Mouse (Mus musculus) erythroblast, embryonic 14.5 days (primary cell): ENCODE measurements around the gene Ric1. TPM values are rescaled to one million over a fixed set of nuclear protein-coding genes. Genes with fewer than 3 reads are reported as not detected.

Experiments used
- H3K27me3 ChIP-seq: 2 replicates; pipeline ENCODE4 v1.6.1; 2012; ENCODE audit warnings: inconsistent platforms; ENCODE audit not compliant: control insufficient read depth
- H3K36me3 ChIP-seq: 2 replicates; pipeline ENCODE4 v1.6.1; 2012; ENCODE audit warnings: mild to moderate bottlenecking, inconsistent platforms; ENCODE audit not compliant: control insufficient read depth
- H3K4me1 ChIP-seq: 2 replicates; pipeline ENCODE4 v1.6.1; 2012; ENCODE audit warnings: inconsistent platforms; ENCODE audit not compliant: control insufficient read depth
- H3K4me3 ChIP-seq: replicated peaks from 2 replicates; pipeline ENCODE3; 2012; ENCODE audit warnings: moderate library complexity, mild to moderate bottlenecking, inconsistent platforms
- H3K9me3 ChIP-seq: 2 replicates; pipeline ENCODE4 v1.6.1; 2012; ENCODE audit warnings: low read length, inconsistent platforms, mixed read lengths; ENCODE audit not compliant: control insufficient read depth
- GATA1 ChIP-seq: IDR thresholded peaks from 2 replicates; pipeline ENCODE4 v1.6.1; 2012; ENCODE audit warnings: low read length, inconsistent platforms, mixed read lengths
- TAL1 ChIP-seq: IDR thresholded peaks from 3 replicates; pipeline ENCODE4 v1.6.1; 2012; ENCODE audit warnings: low read length, inconsistent platforms, mixed read lengths
- polyA plus RNA-seq: library from polyadenylated mRNA; stranded (reverse); fragments of >175 nt; gene quantifications from 2 replicates; pipeline ENCODE4 v1.2.3, GENCODE M21; 2012

The Ric1 gene
- polyA plus RNA-seq, 1 experiment = 0.08 TPM

DNA sequence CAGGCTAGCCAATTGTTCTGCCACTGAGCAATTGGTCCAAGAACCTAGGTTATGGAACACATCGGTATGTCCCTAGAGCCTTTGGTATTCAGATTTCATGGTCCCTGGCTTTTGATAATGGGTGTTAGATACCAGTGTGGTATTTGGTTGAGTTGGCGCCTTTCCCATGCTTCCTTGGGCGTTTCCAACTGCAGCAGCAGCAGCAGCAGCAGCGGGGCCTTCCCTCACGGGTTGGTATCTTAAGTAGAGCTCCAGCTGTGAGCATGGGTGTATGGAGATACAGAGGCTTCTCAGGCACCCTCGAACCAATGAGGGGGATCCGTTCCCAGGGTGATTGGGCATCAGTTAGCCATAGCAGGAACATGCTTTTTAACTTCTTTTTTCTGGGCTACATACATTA lies 13.9 kb upstream of the Ric1 start:
- H3K9me3 ChIP-seq = no peaks in the 10 kb centered on the region
- peaks cover 4% of the 10 kb centered on the region for H3K4me1 ChIP-seq
- TF ChIP-seq TAL1 = no peak
- TF ChIP-seq GATA1 = no peak
- no peaks in the 10 kb centered on the region for H3K36me3 ChIP-seq
- peaks cover 3% of the 10 kb centered on the region; the same call in 1 of the 2 replicates for H3K27me3 ChIP-seq
- no peak overlapping the region for H3K4me3 ChIP-seq

DNA sequence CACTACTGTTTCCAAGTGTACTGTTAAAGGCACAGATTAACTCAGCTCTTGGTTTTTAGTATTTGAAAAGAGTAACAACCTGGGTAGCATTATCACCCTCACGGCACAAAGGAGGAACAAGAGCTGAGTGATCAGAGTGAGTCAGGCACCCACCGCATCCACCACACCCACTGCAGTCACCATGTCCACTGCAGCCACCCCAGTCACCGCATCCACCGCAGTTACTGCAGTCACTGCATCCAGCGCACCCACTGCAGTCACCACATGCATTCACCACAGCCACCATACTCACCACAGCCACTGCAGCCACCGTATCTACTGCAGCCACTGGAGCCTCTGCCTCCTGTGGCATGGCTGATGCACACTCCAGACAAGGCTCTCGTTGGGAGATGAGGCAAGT lies 12.2 kb upstream of the Ric1 start:
- H3K4me3 ChIP-seq = no peak overlapping the region
- H3K4me1 ChIP-seq = peaks cover 4% of the 10 kb centered on the region
- H3K9me3 ChIP-seq = peaks cover 3% of the 10 kb centered on the region

GRCm38 (mm10) chr19:29511826-29512225 lies 10.3 kb upstream of the Ric1 start:
- no peak for TF ChIP-seq TAL1
- no peak for TF ChIP-seq GATA1
- H3K36me3 ChIP-seq = peaks cover 6% of the 10 kb centered on the region; the same call in 1 of the 2 replicates
- peaks cover 3% of the 10 kb centered on the region; the same call in 1 of the 2 replicates for H3K27me3 ChIP-seq
- peaks cover 9% of the 10 kb centered on the region for H3K4me1 ChIP-seq
- no peak overlapping the region for H3K4me3 ChIP-seq
- peaks cover 7% of the 10 kb centered on the region for H3K9me3 ChIP-seq

More for the DNA sequence above, 12.2 kb upstream of the Ric1 start:
- Histone ChIP-seq H3K36me3 (peaks cover 2% of the 10 kb centered on the region; the same call in 1 of the 2 replicates), H3K27me3 (peaks cover 3% of the 10 kb centered on the region; the same call in 1 of the 2 replicates)
- TF ChIP-seq TAL1 (no peak), GATA1 (no peak)

DNA sequence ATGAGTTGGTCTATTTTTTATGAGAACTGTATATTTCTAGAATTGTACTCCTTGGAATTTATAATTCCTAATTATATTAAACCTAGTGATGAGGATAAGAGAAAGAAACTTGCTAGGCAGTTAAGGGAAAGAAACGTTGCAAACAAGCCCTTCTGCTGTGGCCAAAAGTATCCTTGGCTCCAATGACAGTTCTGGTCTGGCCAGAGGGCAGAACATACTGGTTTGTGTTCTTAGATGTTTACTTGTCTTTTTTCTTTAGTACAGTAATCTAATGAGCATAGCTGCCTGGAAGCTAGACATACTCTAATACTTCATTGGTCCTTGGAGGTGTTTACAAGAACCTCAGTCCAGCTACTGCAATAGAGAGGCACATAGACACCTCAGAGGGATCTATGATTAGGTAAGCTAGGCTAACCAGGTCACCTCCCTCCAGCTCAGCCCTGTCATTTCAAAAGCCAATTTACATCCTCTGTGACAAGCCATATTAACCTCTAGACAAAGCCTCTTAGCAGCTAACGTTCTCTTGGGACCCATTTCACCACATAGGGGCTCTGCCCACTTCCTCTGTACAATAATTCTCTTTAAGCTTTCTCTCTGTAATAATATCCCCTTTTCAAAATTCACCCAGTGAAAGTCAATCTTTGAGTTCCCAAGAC lies 8.8 kb upstream of the Ric1 start:
- Histone ChIP-seq H3K36me3 (peaks cover 6% of the 10 kb centered on the region; the same call in 1 of the 2 replicates), H3K27me3 (peaks cover 3% of the 10 kb centered on the region; the same call in 1 of the 2 replicates), H3K9me3 (peaks cover 7% of the 10 kb centered on the region), H3K4me3 (no peak overlapping the region), H3K4me1 (peaks cover 9% of the 10 kb centered on the region)
- no peak for TF ChIP-seq TAL1
- no peak for TF ChIP-seq GATA1

DNA sequence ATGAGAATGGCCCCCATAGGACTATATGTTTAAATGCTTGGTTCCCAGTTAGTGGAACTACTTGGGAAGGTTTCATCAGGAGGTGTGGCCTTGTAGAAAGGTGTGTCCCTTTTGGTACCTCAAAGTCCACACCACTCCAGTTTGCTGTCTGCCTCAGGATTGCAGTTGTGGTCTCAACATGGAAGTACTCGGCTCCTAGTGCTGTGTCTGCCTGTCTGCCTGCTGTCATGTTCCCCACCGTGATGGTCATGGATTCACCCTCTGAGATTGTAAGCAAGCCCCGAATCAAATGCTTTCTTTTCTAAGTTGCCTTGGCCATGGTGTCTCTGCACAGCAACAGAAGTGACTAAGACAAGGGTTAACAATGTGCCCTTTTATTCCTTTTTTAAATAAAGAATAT lies 8.0 kb upstream of the Ric1 start:
- H3K27me3 ChIP-seq = peaks cover 3% of the 10 kb centered on the region; the same call in 1 of the 2 replicates
- H3K4me1 ChIP-seq = peaks cover 9% of the 10 kb centered on the region
- H3K9me3 ChIP-seq = peaks cover 7% of the 10 kb centered on the region
- H3K36me3 ChIP-seq = peaks cover 6% of the 10 kb centered on the region; the same call in 1 of the 2 replicates
- no peak overlapping the region for H3K4me3 ChIP-seq
- TF ChIP-seq TAL1 (no peak), GATA1 (no peak)

GRCm38 (mm10) chr19:29515386-29515785 lies 6.7 kb upstream of the Ric1 start:
- H3K4me3 ChIP-seq = no peak overlapping the region
- H3K9me3 ChIP-seq = peaks cover 7% of the 10 kb centered on the region
- peaks cover 6% of the 10 kb centered on the region; the same call in 1 of the 2 replicates for H3K36me3 ChIP-seq
- TF ChIP-seq GATA1 (no peak), TAL1 (no peak)
- H3K27me3 ChIP-seq = no peaks in the 10 kb centered on the region
- peaks cover 8% of the 10 kb centered on the region for H3K4me1 ChIP-seq

DNA sequence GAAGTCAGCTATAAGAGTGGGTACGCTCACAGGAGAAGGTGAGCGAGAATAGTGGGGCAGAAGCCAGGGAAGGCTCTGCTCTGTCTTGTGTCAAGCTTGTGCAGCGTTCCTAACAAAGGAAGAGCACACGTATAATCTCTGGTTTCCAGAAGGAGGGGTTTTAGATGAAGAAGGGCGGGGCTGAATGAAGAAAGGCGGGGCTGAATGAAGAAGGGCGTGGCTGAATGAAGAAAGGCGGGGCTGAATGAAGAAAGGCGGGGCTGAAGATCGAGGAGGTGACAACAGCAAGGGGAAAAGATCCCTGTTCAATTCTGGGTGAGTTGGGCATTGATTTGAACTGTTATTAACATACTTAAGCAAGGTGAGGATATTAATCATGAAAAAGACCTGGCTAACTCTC lies 6.1 kb upstream of the Ric1 start:
- H3K9me3 ChIP-seq = peaks cover 7% of the 10 kb centered on the region
- TF ChIP-seq TAL1 (no peak), GATA1 (no peak)
- H3K27me3 ChIP-seq = no peaks in the 10 kb centered on the region
- H3K4me3 ChIP-seq = no peak overlapping the region
- peaks cover 6% of the 10 kb centered on the region; the same call in 1 of the 2 replicates for H3K36me3 ChIP-seq
- peaks cover 10% of the 10 kb centered on the region for H3K4me1 ChIP-seq

DNA sequence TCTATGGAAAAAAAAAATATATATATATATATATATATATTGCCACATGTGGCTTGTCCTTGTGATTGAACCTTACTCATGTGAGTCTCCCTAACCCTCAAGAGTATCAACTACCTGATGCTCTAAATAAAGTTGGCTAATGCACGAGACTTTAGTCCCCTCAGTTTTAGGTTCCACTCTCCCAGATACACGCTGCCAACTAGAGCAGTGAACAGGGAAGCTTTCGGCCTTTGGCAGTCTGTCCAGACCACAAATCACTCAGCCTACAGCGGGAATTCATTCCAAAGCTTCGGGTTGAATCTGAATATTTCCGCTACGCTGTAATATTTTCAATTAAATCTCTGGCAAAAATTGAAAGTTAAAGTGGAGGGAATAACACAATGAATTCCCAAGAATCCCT lies 3.7 kb upstream of the Ric1 start:
- H3K9me3 ChIP-seq = peaks cover 7% of the 10 kb centered on the region
- peaks cover 6% of the 10 kb centered on the region; the same call in 1 of the 2 replicates for H3K36me3 ChIP-seq
- H3K4me1 ChIP-seq = peaks cover 26% of the 10 kb centered on the region
- no peak overlapping the region for H3K4me3 ChIP-seq
- TF ChIP-seq GATA1 (no peak), TAL1 (no peak)
- H3K27me3 ChIP-seq = no peaks in the 10 kb centered on the region; the same call in 1 of the 2 replicates

DNA sequence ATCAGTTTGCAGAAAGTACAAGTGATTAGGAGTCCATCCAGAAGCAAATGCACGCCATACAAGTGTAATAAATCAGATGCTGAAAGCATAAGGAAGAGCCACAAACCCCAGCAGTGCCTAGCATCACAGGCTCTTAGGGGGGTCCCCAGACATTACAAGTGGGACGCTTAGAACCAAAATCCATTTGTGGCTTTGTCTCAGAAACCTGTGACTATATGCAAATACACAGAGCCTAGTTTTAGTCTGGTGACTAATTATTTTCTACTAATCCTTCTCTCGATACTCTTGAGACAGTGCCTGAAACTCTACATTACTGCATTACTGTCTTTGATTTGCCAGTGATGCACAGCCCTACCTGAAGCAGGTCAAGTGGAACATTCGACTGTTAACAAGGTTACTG lies 3.2 kb upstream of the Ric1 start:
- Histone ChIP-seq H3K9me3 (peaks cover 7% of the 10 kb centered on the region), H3K4me3 (no peak overlapping the region), H3K4me1 (peaks cover 29% of the 10 kb centered on the region), H3K27me3 (no peaks in the 10 kb centered on the region; the same call in 1 of the 2 replicates), H3K36me3 (peaks cover 6% of the 10 kb centered on the region; the same call in 1 of the 2 replicates)
- no peak for TF ChIP-seq GATA1
- no peak for TF ChIP-seq TAL1
